Mouse (Mus musculus): ENCODE data around the gene Pomgnt2. TPM values are rescaled to one million over a fixed set of nuclear protein-coding genes. Genes with fewer than 3 reads are reported as not detected.

Pomgnt2 gene
- polyA plus RNA-seq, 1 experiment from 2014 or later: 15.1 TPM

DNA sequence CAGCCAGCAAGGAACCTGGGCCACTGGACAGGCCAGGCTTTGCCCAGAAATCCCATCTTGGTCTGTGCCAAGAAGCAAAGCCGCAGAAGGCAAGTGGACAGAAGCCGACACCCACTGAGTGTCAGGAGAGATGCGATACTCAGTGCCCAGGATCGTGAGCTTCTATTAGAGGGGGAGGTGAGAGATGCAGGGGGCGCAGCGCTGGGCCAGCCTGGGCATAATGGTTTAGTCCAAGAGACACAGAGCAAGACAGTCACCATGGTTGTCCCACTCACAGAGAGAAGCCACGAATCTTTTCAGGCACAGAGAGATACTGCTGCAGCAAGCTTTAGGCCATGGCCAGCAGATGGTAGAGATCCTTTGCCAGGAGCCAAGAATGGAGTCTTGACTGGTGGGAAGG, 32.0 kb downstream of the Pomgnt2 start:
- no peaks in the 10 kb centered on the region for H3K36me3 ChIP-seq
- H3K4me2 ChIP-seq: no peak overlapping the region
- H3K9me3 ChIP-seq: no peaks in the 10 kb centered on the region
- H3K27ac ChIP-seq: no peak overlapping the region
- no peak overlapping the region for H3K9ac ChIP-seq
- no peaks in the 10 kb centered on the region for H3K27me3 ChIP-seq
- no peak; the same call in 1 of the 2 replicates for ATAC-seq (ENCODE audit: insufficient number of reproducible peaks, insufficient read depth, low FRiP score, low TSS enrichment, low read depth)
- H3K4me1 ChIP-seq: peaks cover 9% of the 10 kb centered on the region
- WGBS: 88% methylated on average over 7 of the region's 7 CpGs
- no peak overlapping the region for H3K4me3 ChIP-seq

- no peak for ATAC-seq (ENCODE audit: insufficient number of reproducible peaks, insufficient read depth, low FRiP score, low TSS enrichment, low read depth)
Observed at GRCm38 (mm10) chr9:121959966-121960635, 36.8 kb downstream of the Pomgnt2 start.

GRCm38 (mm10) chr9:121952596-121952995, 44.3 kb downstream of the Pomgnt2 start:
- no peaks in the 10 kb centered on the region for H3K27me3 ChIP-seq
- H3K36me3 ChIP-seq: no peaks in the 10 kb centered on the region
- H3K4me2 ChIP-seq: no peak overlapping the region
- no peak overlapping the region for H3K4me3 ChIP-seq
- ATAC-seq (ENCODE audit: insufficient number of reproducible peaks, insufficient read depth, low FRiP score, low TSS enrichment, low read depth): no peak
- no peaks in the 10 kb centered on the region for H3K9me3 ChIP-seq
- H3K27ac ChIP-seq: no peak overlapping the region
- peaks cover 42% of the 10 kb centered on the region for H3K4me1 ChIP-seq
- H3K9ac ChIP-seq: no peak overlapping the region
- WGBS: 84% methylated on average over 6 of the region's 6 CpGs

More at GRCm38 (mm10) chr9:121959966-121960635, 36.8 kb downstream of the Pomgnt2 start:
- no peak overlapping the region for H3K4me2 ChIP-seq
- H3K27me3 ChIP-seq: no peaks in the 10 kb centered on the region
- H3K9ac ChIP-seq: peak overlapping the region; percentile 32; the same call in 1 of the 2 replicates
- no peaks in the 10 kb centered on the region for H3K9me3 ChIP-seq
- H3K4me1 ChIP-seq: peaks cover 20% of the 10 kb centered on the region
- no peak overlapping the region for H3K4me3 ChIP-seq
- H3K36me3 ChIP-seq: no peaks in the 10 kb centered on the region
- peak overlapping the region; percentile 78 for H3K27ac ChIP-seq
- WGBS: 17% methylated on average over 7 of the region's 7 CpGs

DNA sequence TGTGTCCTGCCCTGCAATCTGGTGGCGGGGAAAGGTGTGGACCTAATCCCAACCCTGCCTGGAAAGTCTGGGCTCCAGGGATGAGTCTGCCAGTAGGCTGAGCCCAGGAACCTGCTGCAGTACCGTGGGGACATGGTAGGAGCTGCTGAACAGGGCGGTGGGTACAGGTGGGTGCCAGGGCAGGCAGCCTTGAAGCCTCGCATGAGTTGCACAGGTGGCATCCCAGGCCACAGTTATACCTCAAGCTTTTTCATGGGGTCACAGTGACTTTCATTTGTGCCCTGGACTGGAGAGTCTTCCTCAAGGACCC, 45.8 kb downstream of the Pomgnt2 start:
- H3K4me3 ChIP-seq: peak overlapping the region; percentile 36
- peak overlapping the region; percentile 60 for H3K4me2 ChIP-seq
- ATAC-seq (ENCODE audit: insufficient number of reproducible peaks, insufficient read depth, low FRiP score, low TSS enrichment, low read depth): peak; percentile 62
- no peaks in the 10 kb centered on the region for H3K27me3 ChIP-seq
- 34% methylated on average over 4 of the region's 4 CpGs for WGBS
- H3K9me3 ChIP-seq: no peaks in the 10 kb centered on the region
- H3K27ac ChIP-seq: peak overlapping the region; percentile 88
- H3K4me1 ChIP-seq: peaks cover 42% of the 10 kb centered on the region
- H3K9ac ChIP-seq: peak overlapping the region; percentile 61
- H3K36me3 ChIP-seq: no peaks in the 10 kb centered on the region

GRCm38 (mm10) chr9:121950418-121951113, 46.3 kb downstream of the Pomgnt2 start, which contains the start of gene Fam198a:
Gene Fam198a (plus strand): TSS chr9:121950988.
- Histone ChIP-seq H3K36me3 (no peaks in the 10 kb centered on the region), H3K9ac (peak within 1 kb of the TSS; percentile 61), H3K4me2 (peak within 1 kb of the TSS; percentile 60), H3K9me3 (no peaks in the 10 kb centered on the region), H3K27me3 (no peaks in the 10 kb centered on the region), H3K4me3 (peak within 1 kb of the TSS; percentile 36), H3K27ac (peak within 1 kb of the TSS; percentile 88), H3K4me1 (peaks cover 39% of the 10 kb centered on the region)
- 8% methylated on average over 14 of the region's 14 CpGs for WGBS
- ATAC-seq (ENCODE audit: insufficient number of reproducible peaks, insufficient read depth, low FRiP score, low TSS enrichment, low read depth): peak; percentile 84

DNA sequence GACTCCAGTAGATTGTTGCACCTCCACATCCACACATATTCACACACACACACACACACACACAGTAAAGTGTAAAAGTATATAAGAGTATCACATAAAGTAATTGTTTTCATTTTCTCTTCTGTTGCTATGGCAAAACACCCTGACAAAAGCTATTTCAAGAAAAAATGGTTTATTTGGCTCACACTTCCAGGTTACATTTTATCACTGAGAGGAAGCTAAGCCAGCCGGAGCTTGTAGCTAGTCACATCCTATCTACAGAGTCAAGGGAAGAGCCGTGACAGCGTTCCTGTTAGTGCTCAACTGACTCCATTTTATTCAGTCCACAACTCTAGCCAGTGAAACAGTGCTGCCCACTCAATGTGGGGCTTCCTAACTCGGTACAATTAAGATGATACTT, 48.5 kb downstream of the Pomgnt2 start:
- Histone ChIP-seq H3K9me3 (no peaks in the 10 kb centered on the region), H3K4me2 (no peak overlapping the region), H3K9ac (no peak overlapping the region), H3K4me3 (no peak overlapping the region), H3K4me1 (peaks cover 29% of the 10 kb centered on the region), H3K36me3 (no peaks in the 10 kb centered on the region), H3K27me3 (no peaks in the 10 kb centered on the region), H3K27ac (no peak overlapping the region)
- no peak for ATAC-seq (ENCODE audit: insufficient number of reproducible peaks, insufficient read depth, low FRiP score, low TSS enrichment, low read depth)
- WGBS: 66% methylated on average over 4 of the region's 4 CpGs

GRCm38 (mm10) chr9:121947784-121948183, 49.1 kb downstream of the Pomgnt2 start:
- Histone ChIP-seq H3K4me2 (no peak overlapping the region), H3K9me3 (no peaks in the 10 kb centered on the region), H3K36me3 (no peaks in the 10 kb centered on the region), H3K4me3 (no peak overlapping the region), H3K27ac (no peak overlapping the region), H3K4me1 (peaks cover 29% of the 10 kb centered on the region), H3K9ac (no peak overlapping the region), H3K27me3 (no peaks in the 10 kb centered on the region)
- WGBS: 7% methylated on average over 4 of the region's 4 CpGs
- no peak for ATAC-seq (ENCODE audit: insufficient number of reproducible peaks, insufficient read depth, low FRiP score, low TSS enrichment, low read depth)

DNA sequence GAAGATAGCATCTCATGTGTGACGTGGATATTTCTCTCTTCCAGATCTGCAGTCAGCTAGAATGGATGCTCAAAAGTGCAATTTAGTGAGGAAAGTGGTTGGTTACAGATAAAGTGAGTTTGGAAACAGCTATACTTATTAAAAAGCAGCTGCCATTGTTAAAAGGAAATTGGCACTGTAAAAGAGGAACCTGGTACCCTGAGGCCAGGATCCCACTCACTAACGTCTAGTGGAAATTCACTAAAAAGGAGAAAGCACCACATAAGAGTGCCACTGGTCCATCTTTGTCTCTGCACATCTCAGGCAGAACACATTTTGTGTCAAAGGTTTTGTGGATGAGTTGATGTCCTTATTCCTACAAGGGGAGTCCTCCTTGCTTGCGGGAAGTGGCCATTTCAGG, 53.3 kb downstream of the Pomgnt2 start:
- no peak overlapping the region for H3K27ac ChIP-seq
- H3K9me3 ChIP-seq: no peaks in the 10 kb centered on the region
- H3K9ac ChIP-seq: no peak overlapping the region
- H3K36me3 ChIP-seq: peaks cover 4% of the 10 kb centered on the region
- ATAC-seq (ENCODE audit: insufficient number of reproducible peaks, insufficient read depth, low FRiP score, low TSS enrichment, low read depth): no peak
- WGBS: 71% methylated on average over 3 of the region's 3 CpGs
- H3K27me3 ChIP-seq: no peaks in the 10 kb centered on the region
- no peak overlapping the region for H3K4me2 ChIP-seq
- H3K4me3 ChIP-seq: no peak overlapping the region
- no peaks in the 10 kb centered on the region for H3K4me1 ChIP-seq

- H3K27ac ChIP-seq: no peak overlapping the region
- no peaks in the 10 kb centered on the region for H3K27me3 ChIP-seq
- H3K4me3 ChIP-seq: no peak overlapping the region
- H3K9me3 ChIP-seq: no peaks in the 10 kb centered on the region
- no peak overlapping the region for H3K4me2 ChIP-seq
- H3K9ac ChIP-seq: no peak overlapping the region
- ATAC-seq (ENCODE audit: insufficient number of reproducible peaks, insufficient read depth, low FRiP score, low TSS enrichment, low read depth): no peak
- no peaks in the 10 kb centered on the region for H3K4me1 ChIP-seq
- peaks cover 4% of the 10 kb centered on the region for H3K36me3 ChIP-seq
- WGBS: 90% methylated on average over 3 of the region's 3 CpGs
Observed at GRCm38 (mm10) chr9:121943005-121943404, 53.9 kb downstream of the Pomgnt2 start.

GRCm38 (mm10) chr9:121937944-121938355, 59.0 kb downstream of the Pomgnt2 start:
- Histone ChIP-seq H3K27me3 (no peaks in the 10 kb centered on the region), H3K27ac (0 out of 2 replicates have a peak overlapping the region, but pooled peaks have one; percentile 45), H3K9me3 (no peaks in the 10 kb centered on the region), H3K36me3 (peaks cover 4% of the 10 kb centered on the region), H3K4me1 (no peaks in the 10 kb centered on the region), H3K9ac (peak overlapping the region; percentile 68), H3K4me2 (peak overlapping the region; percentile 55), H3K4me3 (peak overlapping the region; percentile 48)
- 57% methylated on average over 21 of the region's 21 CpGs for WGBS
- ATAC-seq (ENCODE audit: insufficient number of reproducible peaks, insufficient read depth, low FRiP score, low TSS enrichment, low read depth): no peak

DNA sequence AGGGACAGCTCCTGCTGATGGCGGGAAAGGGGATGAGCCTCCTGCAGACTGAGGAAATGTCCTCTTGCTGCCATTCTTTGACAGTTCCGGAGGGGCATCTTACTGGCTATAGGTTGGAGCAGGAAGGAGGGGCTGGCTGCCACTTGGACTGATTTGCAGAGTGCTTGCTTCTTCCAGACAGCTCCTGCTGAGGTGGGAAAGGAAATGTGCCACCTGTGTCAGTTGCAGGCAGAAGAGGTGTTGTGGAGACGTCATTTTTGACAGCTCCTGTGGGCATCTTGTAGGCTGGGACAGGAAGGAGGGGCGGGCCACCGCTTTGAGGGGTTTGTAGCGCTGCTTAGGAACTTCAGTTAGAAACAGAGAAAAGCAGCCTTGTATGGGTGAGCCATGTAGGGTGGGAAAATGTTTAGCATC, 59.5 kb downstream of the Pomgnt2 start:
- Histone ChIP-seq H3K9ac (peak overlapping the region; percentile 53; the same call in 1 of the 2 replicates), H3K4me3 (peak overlapping the region; percentile 48), H3K36me3 (peaks cover 4% of the 10 kb centered on the region), H3K4me1 (no peaks in the 10 kb centered on the region), H3K27me3 (no peaks in the 10 kb centered on the region), H3K4me2 (peak overlapping the region; percentile 55), H3K27ac (0 out of 2 replicates have a peak overlapping the region, but pooled peaks have one; percentile 45), H3K9me3 (no peaks in the 10 kb centered on the region)
- WGBS: 54% methylated on average over 6 of the region's 6 CpGs
- no peak for ATAC-seq (ENCODE audit: insufficient number of reproducible peaks, insufficient read depth, low FRiP score, low TSS enrichment, low read depth)

DNA sequence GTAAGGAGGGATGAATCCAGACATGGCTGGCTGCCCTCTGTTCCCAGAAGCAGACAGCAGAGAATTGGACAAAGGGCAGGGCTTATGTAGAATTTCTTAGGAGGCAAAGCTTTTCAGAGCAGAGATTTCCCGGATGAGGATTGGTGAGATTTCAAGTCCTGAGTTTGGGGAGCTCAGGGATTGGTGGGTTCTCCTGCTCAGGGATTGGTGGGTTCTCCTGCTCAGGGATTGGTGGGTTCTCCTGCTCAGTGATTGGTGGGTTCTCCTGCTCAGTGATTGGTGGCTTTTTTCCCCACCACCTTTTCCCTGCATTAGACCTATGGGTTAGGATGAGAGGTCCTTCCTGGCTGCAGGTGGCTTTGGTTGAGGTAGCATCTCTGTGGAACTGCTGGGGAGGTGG, 60.0 kb downstream of the Pomgnt2 start:
- Histone ChIP-seq H3K9ac (no peak overlapping the region), H3K27me3 (no peaks in the 10 kb centered on the region), H3K36me3 (peaks cover 4% of the 10 kb centered on the region), H3K27ac (no peak overlapping the region), H3K4me3 (no peak overlapping the region), H3K4me2 (peak overlapping the region; percentile 55; the same call in 1 of the 2 replicates), H3K4me1 (no peaks in the 10 kb centered on the region), H3K9me3 (no peaks in the 10 kb centered on the region)
- WGBS: 70% methylated on average over 1 of the region's 1 CpGs
- ATAC-seq (ENCODE audit: insufficient number of reproducible peaks, insufficient read depth, low FRiP score, low TSS enrichment, low read depth): no peak
